Mouse (Mus musculus): ENCODE data around the gene Sap30bp.

GRCm38 (mm10) chr11:115982472-115982871, 49.4 kb downstream of the Sap30bp start:
- no peak for TF ChIP-seq CTCF (IDR thresholded peaks at IDR 0.05; ENCODE audit: borderline replicate concordance, extremely low read depth, insufficient read depth, insufficient read length)
- TF ChIP-seq POLR2A (IDR thresholded peaks at IDR 0.05; ENCODE audit: borderline replicate concordance, extremely low read depth, insufficient read depth, insufficient read length, poor library complexity, severe bottlenecking), result no peak
